Mouse (Mus musculus): ENCODE data around the gene Mpp3. TPM values are rescaled to one million over a fixed set of nuclear protein-coding genes. Genes with fewer than 3 reads are reported as not detected.
"Not testable (repeated sequence)": the region's sequence is repeated elsewhere in the genome, so short reads cannot be mapped to it uniquely, and the experiment has no call there.

The Mpp3 gene
- polyA plus RNA-seq, 1 experiment from 2014 or later, result 62.7 TPM

- no peaks in the 10 kb centered on the region for H3K9me3 ChIP-seq (ENCODE audit: control insufficient read depth, low read length)
- H3K27me3 ChIP-seq (replicated peaks; ENCODE audit: control insufficient read depth, insufficient read depth, low read length), result no peaks in the 10 kb centered on the region
- no peaks in the 10 kb centered on the region for H3K36me3 ChIP-seq (ENCODE audit: control insufficient read depth, insufficient read depth, low read length)
- no peak overlapping the region for H3K9ac ChIP-seq (ENCODE audit: low read depth, low read length)
- no peaks in the 10 kb centered on the region for H3K4me1 ChIP-seq (ENCODE audit: control insufficient read depth, insufficient read depth, low read depth, low read length)
- no peak overlapping the region for H3K4me2 ChIP-seq (ENCODE audit: low read length)
- H3K4me3 ChIP-seq (ENCODE audit: low read length), result no peak overlapping the region
- WGBS, result 88% methylated on average over 7 of the region's 7 CpGs
- H3K27ac ChIP-seq (ENCODE audit: low read depth, low read length), result no peak overlapping the region
- ATAC-seq, result no peak
Observed at GRCm38 (mm10) chr11:101992411-101992810, 35.9 kb downstream of the Mpp3 start.

GRCm38 (mm10) chr11:101991813-101992212 lies 36.4 kb downstream of the Mpp3 start:
- Histone ChIP-seq H3K27me3 (replicated peaks; ENCODE audit: control insufficient read depth, insufficient read depth, low read length) (no peaks in the 10 kb centered on the region), H3K4me2 (ENCODE audit: low read length) (no peak overlapping the region)
- ATAC-seq, result no peak

GRCm38 (mm10) chr11:101990244-101990643 lies 38.0 kb downstream of the Mpp3 start:
- Histone ChIP-seq H3K9me3 (ENCODE audit: control insufficient read depth, low read length) (no peaks in the 10 kb centered on the region), H3K4me2 (ENCODE audit: low read length) (no peak overlapping the region), H3K27ac (ENCODE audit: low read depth, low read length) (no peak overlapping the region), H3K27me3 (replicated peaks; ENCODE audit: control insufficient read depth, insufficient read depth, low read length) (no peaks in the 10 kb centered on the region), H3K9ac (ENCODE audit: low read depth, low read length) (no peak overlapping the region), H3K4me1 (ENCODE audit: control insufficient read depth, insufficient read depth, low read depth, low read length) (no peaks in the 10 kb centered on the region; the same call in 1 of the 2 replicates), H3K36me3 (ENCODE audit: control insufficient read depth, insufficient read depth, low read length) (no peaks in the 10 kb centered on the region), H3K4me3 (ENCODE audit: low read length) (no peak overlapping the region)
- whole genome bisulfite sequencing, result 88% methylated on average over 3 of the region's 3 CpGs
- no peak for ATAC-seq

More at GRCm38 (mm10) chr11:101991813-101992212, 36.4 kb downstream of the Mpp3 start:
- Histone ChIP-seq H3K4me3 (ENCODE audit: low read length) (no peak overlapping the region), H3K36me3 (ENCODE audit: control insufficient read depth, insufficient read depth, low read length) (no peaks in the 10 kb centered on the region), H3K4me1 (ENCODE audit: control insufficient read depth, insufficient read depth, low read depth, low read length) (no peaks in the 10 kb centered on the region), H3K9ac (ENCODE audit: low read depth, low read length) (no peak overlapping the region), H3K9me3 (ENCODE audit: control insufficient read depth, low read length) (no peaks in the 10 kb centered on the region), H3K27ac (ENCODE audit: low read depth, low read length) (no peak overlapping the region)
- WGBS, result 89% methylated on average over 3 of the region's 3 CpGs

- WGBS, result 84% methylated on average over 3 of the region's 3 CpGs
- no peak within 1 kb of the TSS for H3K4me3 ChIP-seq (ENCODE audit: low read length)
- H3K4me2 ChIP-seq (ENCODE audit: low read length), result peak within 1 kb of the TSS; percentile 19
Observed at GRCm38 (mm10) chr11:101986913-101987312, 41.3 kb downstream of the Mpp3 start, which contains the start of gene Dusp3. Dusp3 (minus strand) TSS chr11:101987013.

GRCm38 (mm10) chr11:101985990-101986389 lies 42.3 kb downstream of the Mpp3 start:
- peaks cover 5% of the 10 kb centered on the region for H3K36me3 ChIP-seq (ENCODE audit: control insufficient read depth, insufficient read depth, low read length)
- H3K4me1 ChIP-seq (ENCODE audit: control insufficient read depth, insufficient read depth, low read depth, low read length), result peaks cover 13% of the 10 kb centered on the region
- no peak overlapping the region for H3K4me3 ChIP-seq (ENCODE audit: low read length)
- H3K4me2 ChIP-seq (ENCODE audit: low read length), result peak overlapping the region; percentile 19
- H3K27ac ChIP-seq (ENCODE audit: low read depth, low read length), result no peak overlapping the region
- H3K9me3 ChIP-seq (ENCODE audit: control insufficient read depth, low read length), result no peaks in the 10 kb centered on the region
- 5% methylated on average over 10 of the region's 10 CpGs for WGBS
- no peaks in the 10 kb centered on the region for H3K27me3 ChIP-seq (replicated peaks; ENCODE audit: control insufficient read depth, insufficient read depth, low read length)
- ATAC-seq, result no peak
- H3K9ac ChIP-seq (ENCODE audit: low read depth, low read length), result no peak overlapping the region

More at GRCm38 (mm10) chr11:101986913-101987312, 41.3 kb downstream of the Mpp3 start, which contains the start of gene Dusp3:
- Histone ChIP-seq H3K9me3 (ENCODE audit: control insufficient read depth, low read length) (no peaks in the 10 kb centered on the region), H3K27me3 (replicated peaks; ENCODE audit: control insufficient read depth, insufficient read depth, low read length) (no peaks in the 10 kb centered on the region), H3K27ac (ENCODE audit: low read depth, low read length) (no peak within 1 kb of the TSS), H3K9ac (ENCODE audit: low read depth, low read length) (no peak within 1 kb of the TSS), H3K4me1 (ENCODE audit: control insufficient read depth, insufficient read depth, low read depth, low read length) (peaks cover 13% of the 10 kb centered on the region), H3K36me3 (ENCODE audit: control insufficient read depth, insufficient read depth, low read length) (no peaks in the 10 kb centered on the region)
- no peak for ATAC-seq

GRCm38 (mm10) chr11:101985450-101985849 lies 42.8 kb downstream of the Mpp3 start:
- H3K36me3 ChIP-seq (ENCODE audit: control insufficient read depth, insufficient read depth, low read length); H3K4me2 ChIP-seq (ENCODE audit: low read length); H3K27me3 ChIP-seq (replicated peaks; ENCODE audit: control insufficient read depth, insufficient read depth, low read length); H3K27ac ChIP-seq (ENCODE audit: low read depth, low read length); H3K9ac ChIP-seq (ENCODE audit: low read depth, low read length); H3K4me3 ChIP-seq (ENCODE audit: low read length); H3K9me3 ChIP-seq (ENCODE audit: control insufficient read depth, low read length); ATAC-seq: not testable (repeated sequence)
- peaks cover 13% of the 10 kb centered on the region for H3K4me1 ChIP-seq (ENCODE audit: control insufficient read depth, insufficient read depth, low read depth, low read length)
- WGBS, result 48% methylated on average over 6 of the region's 6 CpGs

- Histone ChIP-seq H3K9ac (ENCODE audit: low read depth, low read length) (peak within 1 kb of the TSS; percentile 87), H3K4me2 (ENCODE audit: low read length) (peak within 1 kb of the TSS; percentile 97), H3K9me3 (ENCODE audit: control insufficient read depth, low read length) (no peaks in the 10 kb centered on the region), H3K4me3 (ENCODE audit: low read length) (peak within 1 kb of the TSS; percentile 84), H3K27ac (ENCODE audit: low read depth, low read length) (peak within 1 kb of the TSS; percentile 86), H3K36me3 (ENCODE audit: control insufficient read depth, insufficient read depth, low read length) (peaks cover 11% of the 10 kb centered on the region), H3K27me3 (replicated peaks; ENCODE audit: control insufficient read depth, insufficient read depth, low read length) (no peaks in the 10 kb centered on the region), H3K4me1 (ENCODE audit: control insufficient read depth, insufficient read depth, low read depth, low read length) (peaks cover 13% of the 10 kb centered on the region)
- ATAC-seq, result peak; percentile 86
- under 1% methylated on average over 62 of the region's 71 CpGs for WGBS
Observed at GRCm38 (mm10) chr11:101984054-101985025, 43.9 kb downstream of the Mpp3 start, which contains the start of gene Cfap97d1. Cfap97d1 (plus strand) TSS chr11:101984279.

- H3K4me3 ChIP-seq (ENCODE audit: low read length), result peak overlapping the region; percentile 84
- H3K27me3 ChIP-seq (replicated peaks; ENCODE audit: control insufficient read depth, insufficient read depth, low read length), result no peaks in the 10 kb centered on the region
- no peak for ATAC-seq
- no peak overlapping the region for H3K9ac ChIP-seq (ENCODE audit: low read depth, low read length)
- H3K9me3 ChIP-seq (ENCODE audit: control insufficient read depth, low read length), result no peaks in the 10 kb centered on the region
- 75% methylated on average over 10 of the region's 10 CpGs for WGBS
- 0 out of 2 replicates have a peak overlapping the region, but pooled peaks have one; percentile 29 for H3K27ac ChIP-seq (ENCODE audit: low read depth, low read length)
- peaks cover 13% of the 10 kb centered on the region for H3K4me1 ChIP-seq (ENCODE audit: control insufficient read depth, insufficient read depth, low read depth, low read length)
- peaks cover 11% of the 10 kb centered on the region for H3K36me3 ChIP-seq (ENCODE audit: control insufficient read depth, insufficient read depth, low read length)
- H3K4me2 ChIP-seq (ENCODE audit: low read length), result peak overlapping the region; percentile 97
Observed at GRCm38 (mm10) chr11:101983431-101983921, 44.8 kb downstream of the Mpp3 start.

GRCm38 (mm10) chr11:101982981-101983411 lies 45.3 kb downstream of the Mpp3 start:
- 0 out of 2 replicates have a peak overlapping the region, but pooled peaks have one; percentile 29 for H3K27ac ChIP-seq (ENCODE audit: low read depth, low read length)
- H3K4me2 ChIP-seq (ENCODE audit: low read length), result peak overlapping the region; percentile 97
- H3K9me3 ChIP-seq (ENCODE audit: control insufficient read depth, low read length), result no peaks in the 10 kb centered on the region
- H3K4me3 ChIP-seq (ENCODE audit: low read length), result no peak overlapping the region
- no peak overlapping the region for H3K9ac ChIP-seq (ENCODE audit: low read depth, low read length)
- no peak for ATAC-seq
- no peaks in the 10 kb centered on the region for H3K27me3 ChIP-seq (replicated peaks; ENCODE audit: control insufficient read depth, insufficient read depth, low read length)
- peaks cover 13% of the 10 kb centered on the region for H3K4me1 ChIP-seq (ENCODE audit: control insufficient read depth, insufficient read depth, low read depth, low read length)
- H3K36me3 ChIP-seq (ENCODE audit: control insufficient read depth, insufficient read depth, low read length), result peaks cover 11% of the 10 kb centered on the region
- 68% methylated on average over 6 of the region's 6 CpGs for WGBS
